Mouse (Mus musculus): ENCODE measurements around the gene Cgn.

- TF ChIP-seq CTCF (IDR thresholded peaks at IDR 0.05) (no peak), EP300 (IDR thresholded peaks at IDR 0.05; ENCODE audit: insufficient read depth, low read depth, low read length) (no peak)
Observed at GRCm38 (mm10) chr3:94783462-94783931, 2.8 kb downstream of the Cgn start.

Measured in heart, adult 2 months (tissue).